Mouse (Mus musculus): Measurements from ENCODE around the gene Aldh4a1.

Gene Aldh4a1

GRCm38 (mm10) chr4:139669847-139670246 lies 47.2 kb downstream of the Aldh4a1 start:
- peak; percentile 74 for DNase-seq (ENCODE audit: low read depth, low spot score)

DNA sequence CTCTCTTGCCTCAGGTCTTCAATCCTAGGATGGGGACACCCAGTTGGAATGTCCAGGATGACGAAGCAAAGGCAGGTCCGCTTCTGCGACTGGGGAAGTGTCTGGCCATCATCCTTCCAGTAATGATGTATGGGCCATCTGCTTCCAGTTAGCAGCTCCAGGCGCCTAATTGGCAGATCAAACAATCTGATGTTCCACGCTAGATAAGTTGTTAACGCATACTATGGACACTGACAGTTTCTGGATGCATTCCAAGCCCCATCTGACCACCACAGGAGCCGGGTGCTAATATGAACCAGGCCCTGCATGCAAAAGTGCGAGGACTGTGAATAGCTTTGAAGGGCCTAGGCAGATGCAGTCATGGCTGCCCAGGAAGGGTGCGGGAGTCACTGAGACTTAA lies 53.0 kb downstream of the Aldh4a1 start:
- no peak for DNase-seq (ENCODE audit: low read depth, low spot score)

- no peak for DNase-seq (ENCODE audit: low read depth, low spot score)
These were observed 61.3 kb downstream of the Aldh4a1 start for GRCm38 (mm10) chr4:139683728-139684638.

GRCm38 (mm10) chr4:139684639-139685017 lies 62.0 kb downstream of the Aldh4a1 start:
- peak; percentile 72 for DNase-seq (ENCODE audit: low read depth, low spot score)

- DNase-seq (ENCODE audit: low read depth, low spot score), result no peak
These were observed 65.4 kb downstream of the Aldh4a1 start for GRCm38 (mm10) chr4:139688058-139688457.

DNA sequence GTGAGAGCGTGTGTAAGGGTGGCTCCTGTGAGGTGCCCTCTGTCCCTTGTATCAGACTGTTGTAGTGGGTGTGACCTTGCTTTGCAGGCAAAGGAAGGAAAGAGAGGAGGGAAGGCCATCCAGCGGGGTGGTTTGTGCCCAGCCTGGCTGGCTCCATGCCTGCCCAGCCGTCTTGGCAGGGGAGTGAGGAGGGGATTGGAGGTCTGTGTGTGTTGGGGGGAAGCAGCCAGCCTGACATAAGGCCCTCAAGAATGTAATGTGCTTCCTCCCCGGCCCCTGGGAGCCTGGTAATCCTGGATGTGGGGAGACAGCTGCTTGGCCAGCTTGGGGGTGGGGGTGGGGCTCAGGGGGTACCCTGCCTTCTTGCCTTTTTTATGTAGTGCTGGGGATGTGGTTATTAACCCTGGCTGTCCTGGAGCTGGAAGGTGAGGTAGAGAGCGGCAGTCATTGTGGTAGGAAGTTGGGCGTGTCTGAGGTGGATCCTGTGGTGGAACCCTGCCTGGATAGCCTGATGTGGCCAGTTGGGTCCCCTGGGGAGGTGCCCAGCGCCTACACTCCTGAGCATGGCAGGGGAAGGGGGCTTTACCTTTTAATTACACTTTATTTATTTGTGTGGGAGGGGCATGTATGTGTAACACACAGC lies 67.1 kb downstream of the Aldh4a1 start:
- no peak for DNase-seq (ENCODE audit: low read depth, low spot score)

DNA sequence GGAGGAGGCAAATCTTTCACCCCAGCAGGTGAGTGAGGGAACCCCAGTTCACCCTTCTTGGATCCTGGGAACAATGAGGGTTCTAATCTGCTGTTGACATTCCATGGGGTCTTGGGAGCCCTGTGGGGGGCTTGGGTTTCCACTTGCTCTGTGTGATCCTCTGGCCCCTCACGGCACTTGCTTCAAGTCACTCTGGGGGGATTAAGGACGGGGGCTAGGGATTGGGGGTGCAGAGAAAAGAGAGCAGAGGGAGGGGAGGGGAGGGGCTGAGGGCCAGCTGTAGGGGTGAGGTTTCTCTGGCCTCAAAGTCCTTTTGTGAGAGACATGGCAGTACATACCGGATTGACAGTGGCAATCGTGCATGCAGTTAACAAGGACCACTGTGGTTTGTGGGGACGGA lies 70.6 kb downstream of the Aldh4a1 start:
- no peak for DNase-seq (ENCODE audit: low read depth, low spot score)

DNA sequence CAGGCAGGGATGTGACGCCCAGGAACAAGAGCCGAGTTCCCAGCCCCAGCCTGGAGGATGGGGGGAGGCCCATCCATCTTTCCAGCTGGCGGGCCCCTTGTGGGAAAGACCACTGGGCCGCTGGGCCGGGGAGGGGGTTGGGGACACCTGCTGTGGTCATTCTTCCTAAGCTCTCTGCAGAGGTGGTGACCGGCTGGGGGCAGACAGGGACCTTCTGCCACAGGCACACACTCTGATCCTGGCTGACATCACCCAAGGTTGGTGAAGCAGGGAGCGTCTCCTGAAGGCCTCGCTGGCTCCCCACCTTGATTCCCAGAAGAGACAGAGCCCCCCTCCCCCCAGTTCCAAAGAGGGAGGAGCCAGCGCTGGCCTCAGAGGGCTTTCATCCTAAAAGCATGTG lies 75.1 kb downstream of the Aldh4a1 start:
- no peak for DNase-seq (ENCODE audit: low read depth, low spot score)

GRCm38 (mm10) chr4:139698602-139699001 lies 75.9 kb downstream of the Aldh4a1 start:
- DNase-seq (ENCODE audit: low read depth, low spot score), result no peak

Measured in retina, postnatal 7 days (tissue).